Mouse (Mus musculus) R1 (cell line): ENCODE data around the gene Tmem56.

Experiments used
- DNase-seq: peaks from one replicate; pipeline ENCODE4 v3.0.0-alpha.2; 2018; ENCODE audit warnings: low read depth, low spot score

Tmem56 gene

GRCm38 (mm10) chr3:121279679-121280078, 3.2 kb downstream of the Tmem56 start:
- peak; percentile 35 for DNase-seq

- DNase-seq = no peak
These were observed 5.3 kb downstream of the Tmem56 start for GRCm38 (mm10) chr3:121277557-121277956.

GRCm38 (mm10) chr3:121277009-121277408, 5.9 kb downstream of the Tmem56 start:
- DNase-seq = no peak

- DNase-seq = no peak
These were observed 8.9 kb downstream of the Tmem56 start for GRCm38 (mm10) chr3:121274010-121274409.

- DNase-seq = no peak
These were observed 10.3 kb downstream of the Tmem56 start for GRCm38 (mm10) chr3:121272577-121272976.

- DNase-seq = no peak
These were observed 15.6 kb downstream of the Tmem56 start for GRCm38 (mm10) chr3:121267283-121267682.

GRCm38 (mm10) chr3:121264242-121264641, 18.7 kb downstream of the Tmem56 start:
- no peak for DNase-seq

GRCm38 (mm10) chr3:121263205-121263548, 19.7 kb downstream of the Tmem56 start:
- DNase-seq = peak; percentile 51

- DNase-seq = peak; percentile 54
These were observed 20.2 kb downstream of the Tmem56 start for GRCm38 (mm10) chr3:121262521-121263204.

GRCm38 (mm10) chr3:121261939-121262520, 20.9 kb downstream of the Tmem56 start:
- DNase-seq = peak; percentile 31

- DNase-seq = no peak
These were observed 21.6 kb downstream of the Tmem56 start for GRCm38 (mm10) chr3:121261251-121261650.

GRCm38 (mm10) chr3:121260831-121261230, 22.1 kb downstream of the Tmem56 start:
- DNase-seq = no peak

- no peak for DNase-seq
These were observed 22.9 kb downstream of the Tmem56 start for GRCm38 (mm10) chr3:121260041-121260440.

GRCm38 (mm10) chr3:121258521-121259478, 24.1 kb downstream of the Tmem56 start:
- peak; percentile 38 for DNase-seq

GRCm38 (mm10) chr3:121257418-121257817, 25.5 kb downstream of the Tmem56 start:
- DNase-seq = no peak

GRCm38 (mm10) chr3:121256131-121256530, 26.8 kb downstream of the Tmem56 start:
- DNase-seq = no peak

GRCm38 (mm10) chr3:121255501-121255900, 27.4 kb downstream of the Tmem56 start:
- no peak for DNase-seq

- DNase-seq = no peak
These were observed 32.1 kb downstream of the Tmem56 start for GRCm38 (mm10) chr3:121250576-121251433.

- no peak for DNase-seq
These were observed 32.9 kb downstream of the Tmem56 start for GRCm38 (mm10) chr3:121250048-121250447.

- no peak for DNase-seq
These were observed 40.0 kb downstream of the Tmem56 start for GRCm38 (mm10) chr3:121242941-121243340.
